Mouse (Mus musculus): ENCODE results near the gene Phactr3.

Gene Phactr3

DNA sequence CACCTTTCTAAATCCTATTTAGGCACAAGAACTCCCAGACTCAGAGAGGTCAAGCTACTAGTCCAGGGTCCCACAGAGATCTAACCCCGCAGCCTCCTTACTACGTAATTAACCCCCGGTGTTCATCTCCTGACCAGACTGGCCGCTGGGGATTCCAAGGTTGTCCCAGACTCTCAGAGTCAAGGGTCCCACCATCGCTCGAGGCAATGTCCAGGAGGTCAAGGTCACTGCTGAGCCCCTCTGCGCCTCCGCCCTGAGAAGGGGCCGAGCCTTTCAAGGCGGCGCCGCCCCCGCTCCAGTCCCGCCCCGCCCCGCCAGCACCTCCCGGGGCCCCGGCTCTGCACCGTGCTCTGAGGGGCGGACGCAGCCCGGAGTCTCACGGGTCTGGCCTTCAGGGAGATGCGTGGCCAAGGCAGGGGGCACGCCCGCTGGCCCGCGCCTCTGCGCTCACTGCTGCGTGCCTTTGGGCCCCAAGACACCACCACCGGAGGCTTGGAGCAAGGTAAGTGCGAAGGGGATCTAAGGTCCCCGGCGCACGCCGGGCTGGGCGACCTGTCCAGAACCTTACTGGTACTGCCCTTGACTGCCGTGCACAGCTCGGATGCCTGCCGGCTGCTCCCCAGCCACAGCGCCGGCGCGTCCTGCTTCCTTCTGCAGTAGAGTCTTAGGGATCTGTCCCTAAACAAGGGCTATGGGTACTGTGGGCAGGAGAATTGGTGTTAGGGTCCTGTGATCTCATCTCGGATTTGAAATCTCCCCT lies at the start of gene Phactr3:
Gene Phactr3, plus strand, starts transcription at position 175 of the 760 bp plus-strand sequence.
- peak; percentile 12 for DNase-seq (ENCODE audit: low spot score)

DNA sequence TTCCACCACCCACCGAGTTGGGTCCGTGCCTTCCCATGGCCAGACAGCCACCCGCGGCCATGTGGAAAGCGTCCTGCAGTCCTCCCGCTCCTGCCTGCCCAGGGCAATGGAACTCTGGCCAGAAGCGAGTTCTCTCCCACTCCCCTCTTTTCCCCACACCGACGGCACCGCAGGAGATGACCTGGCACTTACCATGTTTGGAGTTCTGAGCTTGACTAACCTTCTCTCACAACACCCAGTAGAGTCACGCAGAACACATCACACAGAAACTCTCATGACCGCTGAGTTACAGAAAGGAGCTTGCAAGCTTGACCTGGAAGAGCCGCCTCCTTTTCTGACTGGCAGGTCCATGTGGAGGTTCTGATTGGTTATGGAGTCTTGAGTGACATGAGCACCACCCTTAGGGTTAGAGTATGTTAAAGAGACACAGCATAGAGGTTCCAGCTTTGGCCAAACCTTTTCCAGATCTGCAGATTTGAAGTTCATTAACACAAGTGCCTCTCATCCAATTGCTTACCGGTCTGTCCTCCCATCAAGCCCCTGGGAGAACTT lies 40.5 kb upstream of the Phactr3 start, which contains the start of gene Zfp931:
Gene Zfp931, minus strand, starts transcription at position 311 of the 552 bp plus-strand sequence.
- peak; percentile 35 for DNase-seq (ENCODE audit: low spot score)

DNA sequence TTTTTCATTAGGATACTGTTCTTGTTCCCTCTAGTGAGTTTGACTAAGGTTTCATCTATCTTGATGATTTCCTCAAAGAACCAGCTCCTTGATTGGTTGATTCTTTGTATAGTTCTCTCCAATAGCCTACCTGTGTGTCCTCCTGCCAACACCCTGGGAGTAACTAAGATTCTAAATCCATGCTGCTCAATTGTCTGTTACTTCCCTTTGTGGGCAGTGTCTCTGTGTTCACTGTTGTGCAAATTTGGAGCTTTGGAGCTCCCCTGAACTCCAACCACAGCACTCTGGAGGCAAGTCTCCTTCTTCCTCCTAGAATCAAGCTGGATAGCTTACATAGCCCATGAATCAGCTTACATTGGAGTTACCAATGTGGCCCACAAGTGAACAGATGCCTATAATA lies 29.2 kb upstream of the Phactr3 start:
- DNase-seq (ENCODE audit: low spot score) = no peak

DNA sequence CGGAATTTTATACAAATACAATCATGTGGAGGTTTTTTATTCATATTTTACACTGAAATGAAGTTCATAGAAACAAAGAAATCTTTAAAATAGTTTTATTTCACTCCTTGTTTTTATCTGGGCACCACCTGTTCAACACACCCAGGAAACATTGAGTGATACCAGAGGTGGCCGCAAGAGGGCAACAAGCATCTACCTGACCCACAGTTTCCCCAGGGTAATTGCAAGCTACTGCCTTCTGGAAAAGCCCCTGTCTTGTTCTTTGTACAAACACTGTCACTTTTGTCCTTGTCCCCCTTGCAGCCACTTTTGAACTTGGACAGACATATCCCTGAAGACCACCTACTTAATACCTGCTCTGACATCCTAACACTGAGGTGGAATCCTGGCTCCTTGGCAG lies 20.8 kb upstream of the Phactr3 start:
- peak; percentile 73 for DNase-seq (ENCODE audit: low spot score)

DNA sequence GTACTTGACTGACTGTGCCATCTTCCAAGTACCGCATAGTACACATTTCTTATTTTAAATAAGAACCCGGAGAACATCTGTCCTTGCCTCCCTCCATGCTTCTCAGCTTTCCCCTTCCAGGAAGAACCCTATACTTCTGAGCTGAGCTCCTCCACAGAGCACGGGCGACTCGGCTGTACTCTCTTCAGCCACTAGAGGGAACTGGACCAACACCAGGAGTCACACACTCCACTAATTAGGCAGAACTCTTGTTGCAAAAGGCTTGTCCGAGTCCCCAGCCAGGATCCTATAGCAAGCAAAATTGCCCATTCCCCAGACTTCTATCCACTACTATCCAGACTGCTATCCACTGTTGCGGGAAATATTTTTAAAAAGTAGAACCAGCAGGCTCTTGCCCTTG lies 16.8 kb upstream of the Phactr3 start:
- DNase-seq (ENCODE audit: low spot score) = peak; percentile 84

DNA sequence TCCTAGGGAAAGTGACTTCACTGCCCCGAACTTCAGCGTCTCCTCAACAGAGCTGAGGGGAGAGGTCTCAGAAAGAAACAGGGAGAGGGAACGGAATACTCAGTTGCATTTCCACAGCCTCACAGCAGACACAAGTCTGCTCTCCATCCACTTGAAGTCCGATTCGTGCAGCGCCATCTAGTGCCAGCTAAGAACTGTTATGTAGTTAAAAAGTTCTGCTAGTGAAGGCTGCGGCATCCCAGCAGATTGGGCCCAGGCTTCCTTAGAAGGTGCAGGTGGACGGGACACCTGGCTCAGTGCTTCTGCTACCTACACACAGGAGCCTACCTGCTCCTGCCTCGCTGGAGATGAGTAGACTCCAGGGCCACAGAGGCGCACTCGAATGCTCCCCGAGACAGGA lies 829 bp upstream of the Phactr3 start:
- peak; percentile 67 for DNase-seq (ENCODE audit: low spot score)

DNA sequence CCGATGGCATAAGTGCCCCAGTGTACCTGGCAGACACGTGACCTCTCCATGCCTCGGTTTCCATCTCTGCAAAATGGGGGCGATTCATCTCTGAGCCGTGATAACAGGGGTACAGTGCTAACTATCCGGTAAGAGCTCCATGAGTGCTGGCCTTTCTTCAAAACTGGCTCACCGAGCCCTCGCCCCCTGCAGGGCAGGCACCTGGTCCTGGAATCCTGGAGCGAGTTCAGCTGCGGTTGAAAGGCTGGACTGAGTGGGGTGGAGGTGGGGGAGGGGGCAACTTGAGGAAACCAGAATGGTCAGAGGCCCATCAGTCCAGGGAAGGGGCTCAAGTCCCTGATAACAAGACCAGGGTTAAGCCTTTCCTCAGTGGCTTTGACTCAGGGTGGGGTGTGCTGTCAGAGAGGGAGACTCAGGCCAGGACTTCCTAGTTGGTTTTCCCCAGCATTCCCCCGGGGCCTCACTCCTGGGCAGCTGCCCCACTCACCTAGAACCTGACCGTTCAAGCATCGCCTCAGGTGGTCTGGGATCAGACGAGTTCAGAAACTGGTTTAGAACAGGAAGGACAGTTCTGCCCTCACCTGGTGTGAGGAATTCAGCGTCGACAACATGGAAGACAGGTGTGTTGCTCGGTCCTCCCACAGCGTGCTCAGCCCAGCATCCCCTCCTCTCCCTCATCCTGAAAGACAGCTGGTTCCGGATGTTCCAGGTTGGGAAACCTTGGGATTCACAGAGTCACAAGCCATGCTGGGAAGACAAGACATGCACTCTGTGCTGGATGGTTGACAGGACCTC lies 983 bp downstream of the Phactr3 start:
- peak; percentile 6 for DNase-seq (ENCODE audit: low spot score)

DNA sequence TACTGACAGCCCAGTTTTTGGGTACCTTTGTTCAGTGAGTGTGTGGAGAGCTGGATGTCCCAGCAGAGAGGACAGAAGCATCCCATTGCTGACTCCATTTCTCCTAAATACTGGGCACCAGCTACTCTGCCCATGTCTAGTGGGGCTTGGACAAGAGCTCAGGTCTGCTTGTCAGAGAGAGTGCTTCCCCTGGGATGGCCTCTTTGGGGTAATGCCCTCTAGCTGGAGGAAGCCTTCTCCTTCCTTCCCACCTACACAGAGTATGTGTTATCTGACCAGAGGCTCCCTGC lies 1.5 kb downstream of the Phactr3 start:
- DNase-seq (ENCODE audit: low spot score) = no peak

DNA sequence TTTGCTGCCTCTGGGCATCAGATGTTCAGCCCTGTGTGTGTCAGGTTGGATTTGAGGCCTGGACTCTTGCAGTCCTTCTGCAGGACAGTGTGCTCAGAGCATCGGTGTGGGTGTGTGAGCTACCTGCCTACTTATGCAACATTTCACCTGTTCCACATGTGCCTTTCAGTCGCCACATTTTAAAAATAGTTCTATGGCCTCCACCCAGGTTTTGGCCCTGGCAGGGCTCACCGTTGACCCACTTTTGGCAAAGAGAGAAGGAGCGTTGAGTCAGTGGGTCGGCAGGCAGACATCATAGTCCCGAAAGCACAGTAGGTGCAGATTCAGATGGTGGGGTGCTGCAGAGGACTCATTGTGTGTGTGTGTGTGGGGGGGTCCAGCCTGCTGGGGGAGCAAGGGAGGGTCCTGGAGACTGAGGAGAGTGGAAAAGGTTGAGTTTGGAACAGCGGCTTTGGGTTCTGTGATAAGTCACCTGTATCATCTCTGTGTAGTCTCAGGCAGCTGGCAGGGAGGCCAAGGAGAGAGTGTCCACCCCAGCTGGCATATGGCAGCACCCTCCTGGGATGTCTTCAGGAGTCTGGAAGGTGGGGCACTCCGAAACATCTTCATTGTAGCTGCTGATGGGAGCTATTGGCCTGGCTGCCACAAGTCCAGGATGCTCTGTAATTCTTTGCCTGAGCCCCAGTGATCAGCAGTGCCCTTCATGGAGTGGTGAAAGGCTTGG lies 2.0 kb downstream of the Phactr3 start:
- peak; percentile 2 for DNase-seq (ENCODE audit: low spot score)

DNA sequence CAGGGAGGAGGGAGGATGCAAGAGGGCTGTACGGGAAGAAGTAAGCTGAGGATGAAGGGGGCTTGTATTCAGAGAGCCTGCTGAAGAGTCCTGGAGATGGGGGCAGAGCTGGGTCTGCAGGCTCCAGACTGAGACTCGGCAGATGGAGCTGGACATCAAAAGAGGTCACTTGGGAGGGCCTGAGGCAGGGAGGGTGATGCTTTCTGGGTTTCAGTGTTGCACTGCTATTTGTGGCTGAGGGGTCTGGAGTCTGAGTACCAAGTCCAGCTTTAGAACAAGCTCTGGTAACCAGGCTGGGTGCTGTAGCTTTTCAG lies 2.6 kb downstream of the Phactr3 start:
- DNase-seq (ENCODE audit: low spot score) = peak; percentile 2

DNA sequence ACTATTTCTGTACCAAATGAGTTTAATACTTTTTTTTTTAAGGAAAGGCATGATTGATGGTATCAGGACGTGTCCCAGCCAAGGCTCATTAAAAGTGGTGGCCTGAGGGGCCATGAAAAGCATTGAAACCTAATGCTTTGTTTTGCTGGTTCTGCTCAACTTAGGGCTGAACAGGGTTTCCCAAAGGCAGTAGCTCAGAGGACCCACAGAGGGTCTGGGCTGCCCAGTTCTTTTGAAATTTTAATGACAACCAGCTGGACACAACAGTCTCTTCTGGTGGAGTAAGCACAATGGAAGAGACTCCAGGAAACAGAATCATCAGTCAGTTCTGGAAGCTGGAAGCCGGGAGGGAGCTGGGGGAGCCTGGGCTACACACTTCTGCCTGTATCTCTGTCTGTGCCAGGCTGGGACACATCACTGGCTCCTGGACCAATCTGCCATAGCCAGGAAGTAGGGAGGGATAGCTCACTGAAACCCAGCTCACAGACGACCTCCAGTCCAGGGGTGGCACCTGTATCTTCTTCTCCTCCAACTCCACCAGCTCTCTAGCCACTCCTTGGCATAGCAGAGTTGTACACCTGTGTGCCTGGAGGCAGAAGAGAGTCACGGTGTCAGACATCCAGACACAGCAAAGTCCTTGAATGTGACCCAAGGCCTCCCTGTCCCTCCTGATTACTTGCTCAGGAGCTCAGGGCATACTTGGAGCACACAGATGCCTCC lies 3.3 kb downstream of the Phactr3 start:
- peak; percentile 1 for DNase-seq (ENCODE audit: low spot score)

DNA sequence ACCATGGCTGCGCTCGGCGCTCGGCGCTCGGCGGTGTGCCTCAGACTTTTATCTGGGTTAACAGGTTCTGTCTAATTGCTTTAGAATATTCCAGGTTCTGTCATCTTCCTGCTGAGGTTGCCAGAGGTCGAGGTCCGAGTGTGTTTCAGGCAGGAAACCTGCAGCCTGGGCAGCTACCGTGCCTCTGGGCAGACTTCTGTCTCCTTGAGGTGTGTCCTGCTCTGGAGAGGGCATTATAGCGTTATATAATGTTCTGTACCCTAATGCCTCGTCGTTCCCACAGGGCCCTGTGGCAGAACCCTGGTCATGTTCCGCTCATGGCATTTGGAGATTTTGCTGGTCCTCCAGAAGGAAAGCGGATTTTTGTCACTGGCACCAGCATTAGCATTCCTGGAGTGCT lies 4.7 kb downstream of the Phactr3 start:
- DNase-seq (ENCODE audit: low spot score) = peak; percentile 1

DNA sequence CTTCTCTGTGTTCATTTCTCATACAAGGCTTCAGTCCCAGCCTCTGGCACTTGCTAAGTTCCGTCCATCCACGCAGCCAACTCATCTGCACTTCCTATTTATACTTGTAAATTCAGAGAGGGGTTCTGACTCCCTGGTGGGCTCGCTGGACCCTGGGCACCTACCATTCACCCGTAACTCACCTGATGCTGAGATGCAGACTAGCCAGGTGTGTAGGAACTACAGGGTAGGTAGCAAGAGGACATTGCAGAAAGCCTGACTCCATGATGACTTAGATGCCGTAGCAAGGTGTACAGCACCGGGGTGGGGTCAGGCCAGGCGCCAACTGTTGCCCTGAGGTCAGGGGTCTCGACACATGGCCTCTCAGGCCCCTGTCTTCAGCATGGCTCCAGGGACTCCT lies 6.7 kb downstream of the Phactr3 start:
- no peak for DNase-seq (ENCODE audit: low spot score)

DNA sequence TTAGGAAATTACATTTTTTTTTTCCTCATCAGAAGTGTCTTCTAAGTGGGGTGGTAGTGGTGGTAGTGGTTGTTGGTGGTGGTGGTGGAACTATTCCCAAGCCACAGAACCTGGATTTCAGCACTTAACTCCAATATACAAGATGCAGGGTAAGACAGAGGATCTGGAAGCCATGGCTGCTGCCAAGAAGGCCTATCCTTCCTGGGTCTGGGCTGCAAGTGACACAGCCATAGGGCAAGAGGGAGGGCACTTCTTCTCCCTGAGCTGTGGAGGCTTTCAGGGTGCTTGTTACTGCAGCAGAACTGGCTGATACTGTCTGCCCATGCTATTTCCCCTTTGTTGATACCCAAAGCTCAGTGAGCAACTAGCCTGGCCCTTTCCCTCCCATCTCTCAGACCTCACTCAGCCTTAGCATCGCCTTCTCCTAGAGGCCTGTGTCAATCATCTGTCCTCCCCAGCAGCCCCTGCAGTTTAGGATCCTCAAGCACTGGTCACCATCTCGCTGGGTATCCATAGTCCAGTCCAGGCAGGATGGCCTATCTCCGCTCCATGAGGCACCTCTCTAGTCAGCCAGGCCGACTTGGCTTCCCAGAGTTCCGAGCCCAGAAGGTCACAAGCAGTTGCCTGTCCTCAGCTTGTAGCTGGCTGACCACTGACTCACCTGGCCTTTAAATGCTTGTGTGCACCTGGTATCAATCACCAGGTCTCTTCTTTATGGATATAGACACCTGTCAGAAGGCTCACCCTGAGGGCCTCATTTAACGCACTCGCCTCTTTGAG lies 7.5 kb downstream of the Phactr3 start:
- DNase-seq (ENCODE audit: low spot score) = no peak

DNA sequence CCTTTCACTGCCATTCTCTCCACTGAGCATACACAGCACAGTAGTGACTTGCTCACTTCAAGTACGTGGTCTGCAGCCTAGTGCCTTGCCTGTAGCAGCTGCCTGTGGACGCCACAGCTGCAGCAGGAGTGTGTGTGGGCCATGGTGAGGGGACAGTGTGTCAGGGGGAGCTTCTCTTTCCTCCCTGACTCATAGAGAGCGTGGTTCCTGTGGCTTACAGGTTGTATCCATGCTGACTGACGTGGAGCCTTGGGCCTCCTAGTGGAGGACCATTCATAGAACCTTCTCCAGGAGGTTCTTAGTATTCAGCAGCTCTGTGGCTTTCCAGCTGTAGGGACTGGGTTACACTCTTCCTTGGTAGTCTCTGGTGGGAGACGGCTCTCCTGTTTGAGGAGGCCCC lies 9.8 kb downstream of the Phactr3 start:
- DNase-seq (ENCODE audit: low spot score) = no peak

DNA sequence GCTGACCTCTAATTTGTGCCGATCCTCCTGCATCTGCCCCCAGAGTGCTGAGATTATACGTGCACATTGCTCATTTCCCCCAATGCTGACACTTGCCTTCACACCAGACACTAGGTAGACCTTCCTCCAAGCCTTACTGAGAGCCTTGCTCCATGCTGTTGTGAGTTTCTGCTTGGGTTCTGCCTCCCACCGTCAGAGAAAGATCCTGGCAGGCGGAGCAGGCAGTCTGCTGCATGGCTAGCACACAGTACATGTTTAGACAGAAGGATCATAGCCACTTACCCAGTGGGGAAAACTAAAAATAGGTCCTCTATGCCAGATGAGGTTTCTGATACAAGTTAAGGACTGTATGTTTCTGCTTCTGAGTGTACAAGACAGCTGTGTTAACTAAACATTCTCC lies 10.4 kb downstream of the Phactr3 start:
- DNase-seq (ENCODE audit: low spot score) = no peak

DNA sequence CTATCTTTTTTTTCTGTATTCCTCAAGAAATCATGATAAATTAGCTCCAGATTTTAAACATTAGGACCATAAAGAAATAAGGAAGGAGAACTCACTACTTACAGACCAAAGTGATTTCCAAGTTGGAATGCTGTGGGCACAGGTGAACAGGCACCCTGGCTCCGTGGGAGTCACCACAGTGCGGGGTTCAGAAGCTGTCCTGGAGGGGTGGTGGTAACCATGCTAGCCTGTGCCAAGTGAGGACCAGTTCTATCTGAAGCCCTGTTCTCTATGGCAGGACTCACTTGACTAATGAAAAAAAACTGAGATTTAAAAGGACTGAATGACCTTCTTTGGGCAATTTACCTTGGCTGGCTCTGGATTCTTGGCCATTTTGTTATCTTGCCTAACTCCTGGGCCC lies 10.9 kb downstream of the Phactr3 start:
- no peak for DNase-seq (ENCODE audit: low spot score)

DNA sequence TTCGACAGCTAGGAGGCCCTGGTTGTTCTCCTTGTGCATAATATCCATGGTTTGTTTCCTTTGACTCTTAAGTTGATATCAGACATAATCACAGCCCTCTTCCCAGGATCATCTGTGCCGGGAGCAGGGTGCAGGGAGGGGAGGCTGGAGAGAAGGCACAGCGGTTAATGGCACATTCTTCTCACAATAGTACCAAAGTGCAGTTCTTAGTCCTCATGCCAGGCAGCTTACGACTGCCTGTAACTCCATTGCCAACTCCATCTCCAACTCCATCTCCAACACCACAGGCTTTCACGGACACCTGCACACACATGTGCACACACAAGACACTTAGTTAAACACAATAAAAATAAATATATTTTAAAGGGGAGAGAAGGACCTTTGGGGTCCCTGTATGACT lies 11.8 kb downstream of the Phactr3 start:
- DNase-seq (ENCODE audit: low spot score) = no peak

DNA sequence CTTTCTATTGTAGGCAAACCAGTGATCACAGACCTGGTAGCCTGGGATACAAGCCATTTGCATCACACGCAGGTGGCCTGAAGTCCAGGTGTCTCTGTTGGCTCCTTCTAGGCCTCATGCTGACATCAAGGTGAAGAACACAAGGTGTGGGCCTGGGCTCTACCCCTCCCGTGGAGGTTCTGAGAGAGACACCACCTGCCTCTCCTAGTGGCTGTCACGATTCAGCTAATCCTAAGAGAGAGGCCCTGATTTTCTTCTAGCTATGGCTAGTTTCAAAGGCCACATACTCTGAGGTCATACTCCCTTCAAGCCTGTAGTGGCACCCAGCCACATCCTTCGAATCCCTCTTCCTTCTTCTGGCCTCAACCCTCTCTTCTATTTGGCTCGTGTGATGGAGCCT lies 12.2 kb downstream of the Phactr3 start:
- no peak for DNase-seq (ENCODE audit: low spot score)

DNA sequence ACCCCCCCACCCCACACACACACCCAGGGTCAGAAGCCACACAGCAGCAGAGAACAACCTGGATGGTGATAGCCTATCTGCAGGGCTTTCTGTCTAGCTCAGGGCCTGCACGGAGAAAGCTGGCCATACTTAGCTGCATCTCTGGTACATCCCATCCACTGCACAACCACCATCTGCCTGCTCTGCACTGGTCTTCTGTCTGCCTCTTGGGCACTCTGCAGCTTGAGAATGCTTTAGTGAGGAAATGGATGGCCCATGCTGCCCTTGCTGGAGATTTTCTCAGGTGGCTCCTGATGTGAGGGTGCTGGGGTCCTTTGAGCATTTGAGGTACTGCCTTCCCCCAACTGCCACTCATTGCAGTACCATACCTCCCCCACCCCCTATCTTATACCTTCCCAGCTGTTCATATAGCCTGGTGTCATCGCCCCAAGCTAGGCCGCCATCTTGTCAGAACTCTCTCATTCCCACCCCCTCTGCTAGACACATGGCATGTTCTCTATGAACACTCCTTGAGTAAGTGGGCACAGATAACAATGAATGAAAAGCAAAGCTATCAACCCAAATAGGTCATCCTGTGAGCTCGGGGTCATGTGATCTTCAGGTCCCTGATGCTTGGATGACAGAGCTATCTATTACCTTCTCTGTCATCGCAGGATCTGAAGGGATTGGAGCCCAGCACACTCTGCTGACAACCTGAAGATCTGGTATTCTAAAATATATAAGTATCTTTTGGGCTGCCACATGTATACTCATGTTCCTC lies 13.0 kb downstream of the Phactr3 start:
- DNase-seq (ENCODE audit: low spot score) = no peak

DNA sequence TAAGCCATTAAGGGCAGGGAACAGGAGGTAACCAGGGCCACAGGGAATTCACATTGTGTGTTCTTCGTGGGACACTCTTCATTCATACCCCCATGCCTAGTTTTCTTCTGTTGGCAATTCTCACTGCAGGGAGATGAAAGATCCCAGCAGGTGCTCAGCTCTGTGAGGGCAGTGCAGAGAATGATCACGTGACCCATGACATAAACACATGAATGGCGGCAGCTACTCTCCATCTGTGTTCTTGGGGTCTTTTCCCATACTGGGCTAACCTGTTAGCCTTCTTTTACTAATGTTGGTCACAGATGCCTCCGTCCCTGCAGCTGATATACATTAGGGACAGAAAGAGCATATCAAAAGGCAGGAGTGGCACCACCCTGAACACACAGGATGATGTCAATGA lies 16.9 kb downstream of the Phactr3 start:
- no peak for DNase-seq (ENCODE audit: low spot score)
